Mouse (Mus musculus) lung, postnatal 0 days (tissue): ENCODE data around the gene Sorcs3.

Experiments used
- CTCF ChIP-seq: IDR thresholded peaks from 2 replicates; pipeline ENCODE4 v1.5.1; 2016; ENCODE audit warnings: antibody characterized with exemption, mild to moderate bottlenecking
- EP300 ChIP-seq: IDR thresholded peaks from 2 replicates; pipeline ENCODE4 v1.6.1; 2016; ENCODE audit warnings: antibody characterized with exemption, mild to moderate bottlenecking, control low read depth

DNA sequence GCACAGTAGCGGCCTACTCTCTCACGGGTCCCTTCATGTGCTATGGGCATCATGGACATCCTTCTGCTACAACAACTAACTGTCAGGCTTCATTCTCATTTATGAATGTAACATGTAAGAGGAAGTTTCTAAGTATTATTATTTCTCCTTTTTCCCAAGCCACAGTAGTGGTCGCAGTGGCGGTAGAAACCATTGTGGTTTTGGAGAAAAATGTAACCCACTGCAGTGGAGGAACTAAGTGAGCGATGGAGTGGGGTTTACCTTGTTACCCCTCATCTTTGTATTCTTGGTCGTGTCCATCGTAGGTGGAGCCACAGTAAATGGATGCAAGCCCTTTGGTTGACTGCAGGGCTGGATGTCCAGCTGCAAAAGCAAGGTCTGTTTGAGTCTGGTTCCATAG, 318.0 kb downstream of the Sorcs3 start:
- TF ChIP-seq CTCF: no peak
- no peak for TF ChIP-seq EP300
